Mouse (Mus musculus): ENCODE results near the gene Rabgap1l. TPM values are rescaled to one million over a fixed set of nuclear protein-coding genes. Genes with fewer than 3 reads are reported as not detected.

Gene Rabgap1l
- total RNA-seq, 2 experiments from 2014 or later, result 249 to 258 TPM

- DNase-seq, result peak; percentile 78 to 82
These were observed 514.9 kb downstream of the Rabgap1l start for GRCm38 (mm10) chr1:160277940-160278682.

GRCm38 (mm10) chr1:160275248-160275647 lies 517.8 kb downstream of the Rabgap1l start:
- DNase-seq, result no peak

- no peak for DNase-seq
These were observed 519.8 kb downstream of the Rabgap1l start for GRCm38 (mm10) chr1:160273133-160273743.

- DNase-seq, result no peak
These were observed 521.6 kb downstream of the Rabgap1l start for GRCm38 (mm10) chr1:160271282-160271967.

- no peak for DNase-seq
These were observed 524.7 kb downstream of the Rabgap1l start for GRCm38 (mm10) chr1:160268322-160268721.

GRCm38 (mm10) chr1:160263630-160264346 lies 529.2 kb downstream of the Rabgap1l start:
- DNase-seq, result no peak

GRCm38 (mm10) chr1:160263053-160263452 lies 530.0 kb downstream of the Rabgap1l start:
- no peak for DNase-seq

- DNase-seq, result no peak
These were observed 530.6 kb downstream of the Rabgap1l start for GRCm38 (mm10) chr1:160262415-160262814.

- no peak for DNase-seq
These were observed 531.2 kb downstream of the Rabgap1l start for GRCm38 (mm10) chr1:160261849-160262248.

GRCm38 (mm10) chr1:160260605-160261004 lies 532.4 kb downstream of the Rabgap1l start:
- DNase-seq, result no peak

- DNase-seq, result no peak
These were observed 533.1 kb downstream of the Rabgap1l start for GRCm38 (mm10) chr1:160259884-160260283.

- DNase-seq, result no peak
These were observed 539.9 kb downstream of the Rabgap1l start for GRCm38 (mm10) chr1:160253108-160253507.

- no peak for DNase-seq
These were observed 541.5 kb downstream of the Rabgap1l start for GRCm38 (mm10) chr1:160251388-160252007.

GRCm38 (mm10) chr1:160250782-160251181 lies 542.2 kb downstream of the Rabgap1l start:
- DNase-seq, result no peak

GRCm38 (mm10) chr1:160249786-160250185 lies 543.2 kb downstream of the Rabgap1l start:
- DNase-seq, result no peak

- no peak for DNase-seq
These were observed 545.5 kb downstream of the Rabgap1l start for GRCm38 (mm10) chr1:160247473-160247872.

GRCm38 (mm10) chr1:160246844-160247243 lies 546.2 kb downstream of the Rabgap1l start:
- DNase-seq, result peak in 1 of 2 experiments; percentile 29

GRCm38 (mm10) chr1:160245954-160246353 lies 547.1 kb downstream of the Rabgap1l start:
- no peak for DNase-seq

GRCm38 (mm10) chr1:160244689-160245088 lies 548.3 kb downstream of the Rabgap1l start:
- DNase-seq, result no peak

GRCm38 (mm10) chr1:160240091-160240490 lies 552.9 kb downstream of the Rabgap1l start:
- no peak for DNase-seq

GRCm38 (mm10) chr1:160238852-160239443 lies 554.1 kb downstream of the Rabgap1l start:
- DNase-seq, result no peak

- DNase-seq, result no peak
These were observed 555.0 kb downstream of the Rabgap1l start for GRCm38 (mm10) chr1:160237981-160238380.

Measured in layer of hippocampus, postnatal 36 days (tissue).